Mouse (Mus musculus) bone marrow, adult 2 months (tissue): ENCODE data around the gene Tom1.

Experiments used
- CTCF ChIP-seq: fragments of 200-500 bp; IDR thresholded peaks from 2 replicates; pipeline ENCODE4 v1.5.1; 2011; ENCODE audit warnings: low read length, control low read depth; ENCODE audit not compliant: control insufficient read depth, insufficient read depth
- POLR2A ChIP-seq: fragments of 200-500 bp; IDR thresholded peaks from 2 replicates; pipeline ENCODE4 v1.6.1; 2011; ENCODE audit warnings: low read depth, mild to moderate bottlenecking, control low read depth, low read length, borderline replicate concordance; ENCODE audit not compliant: control insufficient read depth

- TF ChIP-seq CTCF (no peak), POLR2A (no peak)
These were observed 8.7 kb downstream of the Tom1 start for GRCm38 (mm10) chr8:75042171-75042570.
